Mouse (Mus musculus) neural tube, embryonic 10.5 days (tissue): ENCODE results near the gene Rps3a1.

Experiments
- DNase-seq: peaks from one replicate; pipeline ENCODE4 v3.0.0-alpha.2; 2017; ENCODE audit warnings: low spot score; ENCODE audit errors: extremely low spot score

Gene Rps3a1

DNA sequence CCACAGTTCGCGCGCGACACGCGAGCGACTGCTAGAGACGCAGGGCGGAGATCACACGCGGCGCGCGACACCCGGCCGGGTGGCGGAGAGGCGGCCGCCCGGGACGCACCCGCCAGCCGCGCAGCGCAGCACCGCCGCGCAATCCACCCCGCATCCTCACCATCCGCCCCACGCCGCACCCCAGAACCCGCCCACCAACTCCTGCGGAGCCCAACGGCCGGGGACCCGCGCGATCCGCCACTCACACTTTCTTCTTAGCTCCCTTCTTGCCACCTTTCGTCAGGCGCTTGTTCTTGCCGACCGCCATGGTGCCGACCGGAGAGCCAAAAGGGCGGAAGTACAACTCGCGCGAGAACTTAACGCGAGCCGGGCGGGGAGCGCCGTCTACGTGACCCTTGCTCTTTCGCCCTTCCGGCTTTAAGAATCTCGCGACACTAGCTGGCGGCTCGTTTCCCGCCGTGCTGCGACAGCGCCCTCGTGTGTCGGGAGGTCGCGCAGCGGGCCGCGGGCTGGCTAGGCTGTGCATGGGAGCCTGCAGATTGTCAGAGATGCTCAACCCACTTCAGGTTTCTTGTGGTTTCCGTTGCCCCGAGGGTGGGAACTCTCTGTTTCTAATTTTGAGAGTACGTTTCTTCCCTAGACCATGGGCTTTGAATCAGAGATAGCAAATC lies at the start of gene Rps3a1:
Rps3a1 (minus strand) TSS at position 440 of the 671 bp plus-strand sequence.
- peak; percentile 100 for DNase-seq

DNA sequence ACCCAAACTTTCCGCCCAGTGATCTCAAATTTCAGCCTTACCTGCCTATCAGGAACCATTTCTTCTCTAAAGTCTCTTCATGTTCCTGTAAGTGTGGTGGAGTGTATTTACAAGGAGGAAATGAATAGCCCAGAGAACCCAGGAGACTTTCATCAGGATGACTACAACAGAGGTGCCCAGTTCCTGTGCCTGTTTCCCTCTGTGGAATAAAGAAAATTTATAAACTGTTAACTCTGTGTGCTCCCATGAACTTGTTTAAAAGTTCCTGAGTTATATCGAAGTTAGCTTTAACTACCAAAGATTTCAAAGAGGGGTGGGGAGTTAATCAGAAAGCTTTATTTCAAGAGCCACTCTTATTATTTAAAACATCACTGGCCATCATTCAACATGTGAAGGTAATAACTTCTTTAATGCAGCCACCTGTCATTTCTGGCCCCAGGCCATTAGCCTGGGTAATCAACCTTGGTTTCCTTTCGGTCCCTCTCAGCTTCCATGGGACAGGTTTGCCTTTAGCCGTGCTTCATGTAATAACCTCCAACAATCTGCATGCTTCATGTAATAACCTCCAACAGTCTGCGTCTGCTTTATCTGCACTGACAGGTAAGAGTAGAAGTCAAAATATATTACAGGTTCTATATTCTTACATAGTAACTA lies 45.4 kb upstream of the Rps3a1 start:
- DNase-seq: no peak

DNA sequence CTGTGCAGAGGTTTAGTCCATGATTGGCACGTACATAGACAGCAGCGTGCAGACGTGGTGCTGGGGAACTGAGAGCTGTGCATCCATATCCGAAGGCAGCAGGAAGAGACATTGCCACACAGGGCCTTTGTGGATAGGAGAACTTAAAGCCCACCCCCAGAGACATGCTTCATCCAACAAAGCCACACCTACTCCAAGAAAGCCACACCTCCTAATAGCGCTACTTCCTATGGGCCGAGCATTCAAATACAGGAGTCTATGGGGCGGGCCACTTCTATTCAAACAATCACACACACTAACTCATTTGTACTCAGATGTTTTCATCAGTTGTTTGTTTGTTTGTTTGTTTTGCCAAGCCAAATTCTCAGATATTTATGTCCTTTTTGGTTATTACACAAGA lies 42.0 kb upstream of the Rps3a1 start:
- no peak for DNase-seq

DNA sequence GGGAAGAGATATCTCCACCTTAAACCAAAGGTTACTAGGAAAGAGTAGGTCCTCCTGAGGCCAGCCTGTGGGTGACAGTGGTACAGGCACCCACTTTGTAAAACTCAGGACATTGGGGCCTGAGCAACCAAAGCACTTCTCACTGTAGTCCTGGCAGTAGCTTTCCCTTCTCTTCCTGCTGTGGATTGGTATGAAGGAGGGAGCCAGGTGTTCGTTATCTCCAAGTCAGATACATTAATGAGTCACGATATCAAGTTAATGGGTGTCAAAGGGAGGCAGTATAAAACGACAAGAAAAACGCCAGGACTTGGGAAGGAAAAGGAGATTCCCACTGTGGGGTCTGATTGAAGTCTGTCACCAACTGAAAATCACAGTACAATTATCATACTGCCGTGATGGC lies 38.6 kb upstream of the Rps3a1 start:
- no peak for DNase-seq

DNA sequence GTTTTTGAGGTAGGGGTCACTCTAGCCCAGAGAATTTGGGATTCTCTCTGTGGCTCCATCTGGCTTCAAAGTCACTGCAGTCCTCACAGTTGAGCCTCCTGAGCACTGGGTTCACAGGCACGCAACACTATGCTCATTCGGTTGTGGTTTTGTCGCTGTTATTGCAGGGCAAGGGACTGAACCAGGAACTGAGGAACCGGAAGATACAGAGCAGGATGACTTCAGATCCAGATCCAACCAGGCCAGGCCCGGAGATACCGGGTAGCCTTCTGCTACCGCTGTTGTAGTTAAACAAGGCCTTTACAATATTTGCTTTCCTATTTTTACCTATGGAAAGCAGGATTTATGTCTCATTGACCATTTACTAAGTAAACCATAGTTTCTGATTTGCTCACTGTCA lies 37.2 kb upstream of the Rps3a1 start:
- no peak for DNase-seq

DNA sequence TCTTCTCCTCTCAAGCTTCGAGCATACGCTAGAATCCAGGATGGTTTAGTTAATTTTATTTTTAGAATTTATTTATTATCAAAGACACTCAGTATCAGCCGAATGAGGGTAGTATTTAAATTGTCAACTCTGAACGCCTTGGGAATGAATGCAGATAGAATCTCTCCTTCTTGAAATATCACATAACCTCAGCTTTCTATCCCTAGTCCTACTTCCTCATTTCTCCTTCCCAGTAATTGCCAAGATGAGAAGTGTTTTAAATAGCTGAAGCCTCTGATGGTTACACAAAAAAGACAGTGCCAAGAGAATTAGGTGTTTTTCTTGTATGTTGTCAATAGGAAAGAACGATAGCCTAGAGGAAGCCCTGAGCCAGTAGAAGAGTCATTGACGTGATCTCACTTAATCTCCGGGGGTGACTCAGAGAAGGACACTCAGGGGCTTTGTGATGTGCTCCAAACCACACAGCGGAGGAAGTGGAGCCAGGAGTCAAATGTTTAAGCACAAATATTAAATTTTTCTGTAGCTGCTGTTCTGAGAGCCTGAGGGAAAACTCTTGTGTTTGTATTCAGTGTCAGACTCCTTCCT lies 26.4 kb upstream of the Rps3a1 start:
- no peak for DNase-seq

DNA sequence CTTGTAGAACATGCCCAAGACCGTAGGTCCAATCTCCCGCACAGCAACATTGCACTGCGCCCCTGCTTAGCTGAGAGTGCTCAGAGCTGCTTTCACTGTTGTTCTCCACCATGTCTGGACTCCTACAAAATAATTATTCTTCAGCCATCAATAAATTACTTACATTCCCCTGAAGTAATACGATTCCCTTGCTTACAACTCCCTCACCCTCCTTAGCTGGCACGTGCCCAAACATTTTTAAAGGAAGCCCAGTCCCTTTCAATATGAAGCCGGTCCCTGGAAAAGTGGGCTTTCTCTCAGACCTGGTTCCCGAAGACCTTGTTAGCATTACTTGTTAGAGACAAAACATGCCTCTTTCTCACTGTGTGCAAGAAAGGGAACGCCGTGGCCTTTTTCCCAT lies 7.0 kb upstream of the Rps3a1 start:
- DNase-seq: no peak

DNA sequence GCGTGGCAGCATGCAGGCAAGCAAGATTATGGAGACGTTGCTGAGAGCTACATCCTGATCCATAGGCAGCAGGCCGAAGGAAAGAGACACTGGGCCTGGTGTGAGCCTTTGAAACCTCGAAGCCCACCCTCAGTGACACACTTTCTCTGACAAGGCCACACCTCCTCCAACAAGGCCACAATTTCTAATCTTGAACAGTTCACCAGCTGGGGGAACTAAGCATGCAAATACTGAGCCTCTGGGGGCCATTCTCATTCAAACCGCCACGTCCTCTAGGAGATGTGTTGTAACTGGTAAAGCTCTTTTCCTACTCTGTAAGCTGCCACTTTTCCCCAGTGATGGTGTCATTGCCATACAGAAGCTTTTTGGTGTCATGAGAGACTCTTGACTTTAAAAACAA lies 6.6 kb upstream of the Rps3a1 start:
- no peak for DNase-seq

DNA sequence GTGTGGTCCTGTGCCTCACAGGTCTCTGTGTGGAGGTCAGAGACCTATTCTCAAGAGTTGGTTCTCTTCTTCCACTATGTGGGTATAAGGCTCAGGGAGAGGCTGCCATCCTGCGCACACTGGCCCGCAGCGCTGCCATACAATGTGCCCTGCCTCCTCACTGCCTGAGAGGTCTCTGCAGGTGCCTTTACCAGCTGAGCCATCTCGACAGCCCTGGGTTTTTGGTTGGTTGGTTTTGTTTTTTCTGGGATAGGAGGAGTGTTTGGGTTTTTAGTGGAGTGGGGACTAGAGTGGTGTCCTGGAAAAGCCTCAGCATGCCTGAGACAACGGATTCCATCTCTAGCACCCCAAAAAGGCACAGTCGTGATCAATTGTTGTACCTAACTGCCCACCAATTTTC lies 841 bp upstream of the Rps3a1 start:
- DNase-seq: no peak

DNA sequence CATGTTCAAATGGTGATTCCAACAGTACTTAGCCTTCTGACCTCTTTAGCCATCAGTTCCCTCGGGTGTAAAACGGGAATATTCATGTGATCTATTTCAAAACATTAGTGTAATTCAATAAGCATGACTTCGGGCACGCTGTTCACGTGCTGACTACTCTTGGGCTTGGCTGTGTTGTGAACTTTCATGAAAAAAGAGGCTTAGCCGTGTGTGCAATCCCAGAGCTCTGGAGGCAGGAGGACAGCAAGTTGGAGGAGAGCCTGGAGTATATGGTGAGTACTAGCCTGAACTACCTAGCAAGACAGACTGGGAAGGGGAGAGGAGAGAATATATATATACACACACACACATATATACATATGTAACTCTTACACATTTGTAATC lies 424 bp upstream of the Rps3a1 start:
- DNase-seq: peak; percentile 30

DNA sequence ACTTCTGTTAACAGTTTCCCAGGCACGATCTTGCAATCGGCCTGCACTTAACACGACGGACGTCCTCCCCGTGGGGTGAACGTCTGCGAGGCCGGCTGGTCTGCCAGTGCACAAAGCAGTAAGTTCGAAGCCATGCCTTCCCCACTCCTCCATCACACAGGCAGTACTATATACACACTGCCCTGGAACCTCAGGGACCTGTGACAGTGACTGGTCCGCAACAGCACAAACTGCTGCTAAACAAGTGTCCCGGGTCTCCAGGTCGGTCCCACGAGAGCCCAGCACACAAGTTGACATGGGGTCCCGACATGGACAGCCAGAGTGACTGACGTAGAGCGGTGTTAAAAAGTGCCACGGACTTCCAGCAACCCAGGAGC lies 628 bp downstream of the Rps3a1 start:
- no peak for DNase-seq

DNA sequence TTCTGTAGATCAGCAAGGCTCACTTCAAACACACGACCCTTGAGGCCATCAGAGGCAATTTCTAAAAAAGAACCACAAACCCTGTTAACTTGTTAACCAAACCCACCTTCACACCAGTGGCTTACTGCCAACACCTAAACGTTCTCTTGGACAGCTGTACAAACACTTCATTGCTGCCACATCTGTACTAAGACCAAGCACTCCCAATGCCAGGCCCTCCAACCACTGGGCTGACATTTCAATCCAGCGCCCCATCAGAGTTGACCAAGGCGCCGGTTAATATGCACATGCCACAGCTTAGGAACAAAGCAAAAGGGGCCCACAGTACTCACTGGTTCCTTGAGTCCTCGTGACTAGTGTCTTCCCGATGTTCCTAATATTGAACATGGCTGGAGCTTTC lies 1.1 kb downstream of the Rps3a1 start:
- DNase-seq: no peak

DNA sequence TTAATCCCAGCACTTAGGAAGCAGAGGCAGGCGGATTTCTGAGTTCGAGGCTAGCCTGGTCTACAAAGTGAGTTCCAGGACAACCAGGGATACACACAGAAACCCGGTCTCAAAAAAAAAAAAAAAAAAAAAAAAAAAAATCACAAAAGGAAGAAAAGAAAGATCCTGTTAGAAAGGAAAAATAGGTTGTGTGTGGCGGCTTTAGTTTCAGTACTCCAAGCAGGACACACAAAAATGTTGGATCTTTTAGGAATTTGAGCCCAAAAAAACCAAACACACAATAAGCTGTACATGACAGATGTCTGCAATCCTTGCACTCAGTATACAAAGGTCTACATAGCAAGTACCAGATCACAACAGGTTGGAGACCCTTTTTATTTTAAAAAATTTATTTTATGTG lies 2.8 kb downstream of the Rps3a1 start:
- no peak for DNase-seq

DNA sequence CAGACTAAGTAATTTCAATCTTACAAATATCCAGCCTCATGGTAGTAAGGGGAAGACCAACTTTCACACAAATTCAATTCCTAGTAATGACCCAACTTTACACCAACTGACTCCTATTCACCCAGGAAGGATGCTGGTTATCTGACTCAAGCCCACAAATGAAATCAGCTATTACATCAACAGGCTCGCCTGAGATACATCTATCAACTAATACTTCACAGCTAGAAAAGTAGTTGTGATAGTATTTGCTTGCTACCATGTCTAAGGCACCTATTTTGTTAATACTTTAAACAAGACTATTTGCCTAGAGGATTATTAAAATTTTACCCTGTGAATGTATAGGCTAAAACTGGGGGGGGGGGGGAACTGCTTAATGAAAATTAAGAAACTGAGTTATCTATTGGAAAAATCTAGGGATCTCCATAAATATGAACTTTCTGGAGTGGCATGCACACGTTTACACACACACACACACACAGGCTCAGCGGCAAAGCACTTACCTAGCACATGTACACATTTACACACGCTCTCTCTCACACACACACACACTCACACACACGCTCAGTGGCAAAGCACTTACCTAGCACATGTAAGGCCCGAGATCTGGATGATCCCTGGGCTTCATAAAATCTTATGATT lies 5.4 kb downstream of the Rps3a1 start:
- DNase-seq: no peak

DNA sequence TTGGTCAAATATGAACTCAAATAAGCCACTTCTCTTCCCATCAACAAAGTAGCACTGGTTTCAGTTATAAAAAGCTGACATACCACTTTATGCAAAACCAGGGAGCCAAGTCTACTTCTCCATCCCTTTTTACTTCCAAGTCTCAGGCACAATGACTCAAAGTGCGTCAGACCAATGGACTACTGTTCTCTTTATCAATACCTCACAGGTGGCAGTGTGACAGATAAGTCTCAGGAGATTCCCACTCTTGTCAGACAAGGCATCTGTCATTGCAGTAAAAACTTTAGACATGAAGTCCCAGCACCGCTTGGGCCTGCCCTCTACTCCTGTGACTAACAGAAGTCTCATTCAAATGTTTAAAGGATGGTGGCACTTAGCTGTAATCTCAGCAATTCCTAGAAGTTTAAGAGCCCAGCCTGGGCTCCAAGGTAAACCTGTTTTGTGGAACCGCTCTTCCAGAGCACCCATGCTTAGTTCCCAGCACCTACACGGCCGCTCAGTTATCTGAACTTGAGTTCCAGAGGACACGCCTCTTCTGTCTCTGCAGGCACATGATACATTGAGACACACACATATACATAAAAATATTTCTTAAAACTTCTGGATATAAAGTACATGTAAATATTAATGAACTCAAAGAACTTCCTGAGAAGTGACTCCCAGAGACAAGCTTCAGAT lies 6.5 kb downstream of the Rps3a1 start:
- DNase-seq: no peak

DNA sequence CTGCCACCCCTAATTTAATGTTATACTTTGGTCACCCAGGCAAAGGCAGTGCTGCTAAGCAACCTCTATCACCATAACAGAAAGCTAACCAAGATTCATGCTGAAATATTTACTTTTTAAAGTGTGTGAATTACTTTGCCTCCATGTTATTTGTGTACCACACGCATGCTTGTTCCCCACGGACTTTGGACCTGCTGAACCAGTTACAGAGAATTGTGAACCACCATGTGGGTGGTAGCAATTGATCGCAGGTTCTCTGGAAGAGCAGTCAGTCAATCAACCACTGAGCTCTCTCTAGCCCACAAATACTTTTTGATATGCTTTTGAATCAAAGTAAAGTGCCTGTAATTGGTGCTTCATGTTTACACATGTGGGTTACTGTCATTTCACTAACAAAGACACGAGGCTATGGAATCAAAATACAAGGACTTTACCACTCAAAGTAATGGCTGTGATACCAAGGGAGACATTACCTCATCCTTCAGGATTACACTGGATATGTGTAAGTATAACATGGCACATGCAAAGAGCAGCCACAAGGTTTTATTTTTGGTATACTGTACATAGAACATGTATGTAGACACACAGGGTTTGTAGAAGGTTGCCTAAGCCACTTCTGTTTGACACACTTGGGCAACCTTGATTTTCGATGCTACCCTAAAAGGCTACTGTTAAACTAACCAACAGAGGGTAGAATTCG lies 7.4 kb downstream of the Rps3a1 start:
- no peak for DNase-seq

DNA sequence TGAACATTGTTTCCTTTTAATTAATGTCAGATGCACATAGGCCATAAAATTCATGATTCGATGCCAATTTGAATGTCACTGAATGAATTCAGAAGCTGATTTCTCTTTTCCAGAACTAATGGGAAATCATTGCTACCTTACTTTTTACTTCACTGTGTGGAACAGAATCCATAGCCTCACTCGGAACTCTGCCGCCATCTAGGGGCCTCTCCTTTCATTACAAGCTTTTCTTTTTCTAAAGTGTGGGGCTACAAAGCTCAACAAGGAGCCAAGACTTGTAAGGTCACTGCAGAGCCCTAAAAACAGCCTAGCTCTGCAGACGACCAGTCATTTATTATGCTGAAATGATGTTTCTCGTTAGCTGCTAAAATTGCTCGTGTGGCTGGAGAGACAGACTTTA lies 12.7 kb downstream of the Rps3a1 start:
- DNase-seq: peak; percentile 68

DNA sequence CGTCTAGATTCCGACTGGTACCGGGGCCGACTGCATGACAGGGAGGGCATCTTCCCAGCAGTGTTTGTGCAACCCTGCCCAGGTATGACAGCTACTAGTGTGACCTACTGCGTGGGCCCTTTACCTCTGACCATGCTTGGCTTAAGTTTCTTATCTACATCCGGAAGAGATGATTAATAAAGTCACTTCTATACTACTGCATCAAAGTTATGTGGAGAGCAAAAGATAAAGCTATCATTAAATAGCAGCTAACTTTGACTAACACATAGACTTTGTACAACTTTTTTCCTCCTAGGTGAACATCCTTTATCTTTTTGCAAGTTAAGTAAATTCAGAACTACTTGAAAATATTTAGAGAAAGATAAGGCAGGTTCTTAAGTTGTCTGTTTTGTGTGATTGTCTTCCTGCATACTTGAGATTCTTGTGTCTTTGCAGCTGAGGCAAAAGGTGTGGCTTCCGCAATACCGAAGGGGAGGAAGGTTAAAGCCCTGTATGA lies 19.2 kb downstream of the Rps3a1 start:
- DNase-seq: no peak

DNA sequence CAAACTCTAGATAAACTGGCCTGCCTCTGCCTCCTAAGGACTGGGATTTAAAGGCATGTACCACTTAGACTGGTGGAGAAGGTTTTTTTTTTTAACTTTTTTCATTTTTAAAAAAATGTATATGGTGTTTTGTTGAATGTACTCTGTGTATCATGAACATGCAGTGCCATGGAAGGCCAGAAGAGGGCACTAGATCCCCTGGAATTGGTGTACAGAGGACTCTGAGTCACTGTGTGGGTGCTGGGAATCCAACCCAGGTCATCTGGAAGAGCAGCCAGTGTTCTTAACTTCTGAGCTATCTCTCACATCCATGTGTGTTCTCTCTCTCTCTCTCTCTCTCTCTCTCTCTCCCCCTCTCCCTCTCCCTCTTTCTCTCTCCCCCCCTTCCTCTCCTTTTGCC lies 20.3 kb downstream of the Rps3a1 start:
- DNase-seq: no peak

DNA sequence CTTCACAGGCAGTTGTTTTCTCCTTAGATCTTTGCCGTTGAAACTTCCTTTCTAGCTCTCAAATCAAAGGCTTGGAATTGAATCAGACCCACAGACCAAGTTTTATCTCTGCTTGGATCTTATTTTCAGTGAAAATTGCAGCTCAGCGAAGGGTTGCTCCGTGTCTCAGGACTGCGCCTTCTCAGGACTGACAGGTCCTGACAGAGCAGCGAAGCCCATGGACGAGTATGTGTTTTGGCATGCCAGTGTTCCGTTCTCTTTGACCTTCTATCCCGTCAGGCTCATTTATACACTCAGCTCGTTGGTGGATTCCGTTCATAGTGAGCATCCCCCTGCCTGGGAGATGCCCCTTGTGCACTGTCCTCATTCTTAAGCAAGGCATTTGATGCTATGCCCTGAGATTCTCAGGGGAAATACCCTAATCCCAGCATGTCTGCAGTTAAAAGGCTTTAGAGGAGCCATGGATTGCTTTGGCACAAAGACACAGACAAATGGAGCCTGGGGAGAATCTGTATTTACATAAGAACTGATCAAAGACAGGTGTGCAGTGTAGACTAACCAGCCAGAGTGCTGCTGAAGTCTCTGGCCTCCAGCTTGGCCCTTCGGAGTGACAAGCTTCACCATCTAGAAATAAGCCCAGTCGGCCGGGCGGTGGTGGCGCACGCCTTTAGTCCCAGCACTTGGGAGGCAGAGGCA lies 23.1 kb downstream of the Rps3a1 start:
- no peak for DNase-seq

DNA sequence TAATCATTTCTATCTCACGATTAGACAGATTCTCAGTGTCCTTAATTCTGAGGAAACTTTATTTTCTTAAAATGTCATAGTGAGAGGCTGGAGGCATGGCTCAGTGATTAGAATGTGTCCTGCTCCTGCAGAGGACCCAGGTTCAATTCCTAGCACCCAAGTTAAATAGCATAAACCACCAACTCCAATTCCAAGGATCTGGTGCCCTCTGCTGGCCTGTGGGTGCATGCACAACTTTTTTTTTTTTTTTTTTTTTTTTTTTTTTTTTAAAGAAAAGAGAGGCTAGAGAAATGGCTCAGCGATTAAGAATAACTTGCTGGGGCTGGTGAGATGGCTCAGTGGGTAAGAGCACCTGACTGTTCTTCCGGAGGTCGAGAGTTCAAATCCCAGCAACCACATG lies 25.6 kb downstream of the Rps3a1 start:
- no peak for DNase-seq
